In the genomic region with DNA sequence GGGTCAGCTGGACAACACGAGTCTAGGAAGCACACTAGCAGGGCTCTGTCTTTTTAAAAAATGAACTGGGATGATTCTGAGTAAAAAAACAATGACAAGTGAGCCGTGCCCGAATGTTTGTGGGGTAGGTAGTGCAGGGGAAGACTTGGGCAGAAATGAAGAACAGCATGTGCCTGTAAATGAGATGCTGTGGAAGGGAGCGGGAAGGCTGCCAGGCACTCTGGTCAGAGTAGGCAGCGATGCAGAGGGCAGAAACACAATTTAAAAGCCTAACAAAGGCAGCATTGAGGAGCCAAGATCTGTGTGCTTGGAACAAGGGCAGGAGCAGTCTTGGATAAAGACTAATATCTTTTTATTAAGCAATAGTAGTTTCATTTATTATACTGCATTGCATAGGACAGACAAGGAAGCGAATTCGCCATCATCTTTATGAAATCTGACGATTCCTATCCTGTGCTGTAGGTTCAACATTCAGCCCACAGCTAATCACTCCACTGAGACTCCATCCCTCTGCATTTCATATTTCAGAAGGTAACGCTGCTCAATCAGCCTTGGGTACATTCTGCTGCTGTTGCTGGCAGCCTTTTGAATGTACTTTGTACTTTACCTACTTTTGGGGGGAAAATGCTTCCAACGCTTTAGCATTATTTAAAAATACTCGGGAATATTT, we compare ENCODE assay signal across 11 mouse cellular contexts.
DNase-seq lines count a peak whose midpoint lies in the region; ATAC-seq lines count a peak whose summit lies in the region.
"Had no signal": no experiment of that assay in that cellular context is flagged by ENCODE, and none has a peak within 500 bp of the region (broad histone marks: within the 10 kb centered on the region; RNA-seq: fewer than 3 reads in every experiment).

No protein-coding gene starts in this region.

- no peak overlapping the region for H3K9ac ChIP-seq in forebrain, embryonic 15.5 days (replicated peaks)
- H3K9ac ChIP-seq in forebrain, embryonic 12.5 days, result no peak overlapping the region
- no peak overlapping the region for H3K9ac ChIP-seq in kidney, embryonic 14.5 days (ENCODE audit: low read depth, low read length)

- no peak overlapping the region for H3K4me3 ChIP-seq in forebrain, embryonic 15.5 days
- H3K4me3 ChIP-seq in forebrain, embryonic 12.5 days (replicated peaks), result no peak overlapping the region
- no peak overlapping the region for H3K4me3 ChIP-seq in kidney, embryonic 14.5 days (ENCODE audit: low read length)
- no peak overlapping the region for H3K4me3 ChIP-seq in limb, embryonic 10.5 days
- H3K4me3 ChIP-seq: gastrocnemius, adult 2 months had no signal

- ATAC-seq in forebrain, embryonic 15.5 days (replicated peaks), result peak; percentile 91
- no peak for ATAC-seq in forebrain, embryonic 12.5 days (ENCODE audit: low FRiP score)
- ATAC-seq in granulocyte monocyte progenitor cell, adult 5-6 weeks (replicated peaks; ENCODE audit: poor library complexity, severe bottlenecking), result no peak
- no peak for ATAC-seq in kidney, embryonic 14.5 days (ENCODE audit: low FRiP score, low TSS enrichment)

- peak overlapping the region; percentile 58 for H3K27ac ChIP-seq in forebrain, embryonic 15.5 days (replicated peaks)
- H3K27ac ChIP-seq in forebrain, embryonic 12.5 days, result no peak overlapping the region
- no peak overlapping the region for H3K27ac ChIP-seq in kidney, embryonic 14.5 days (ENCODE audit: low read depth, low read length)
- no peak overlapping the region for H3K27ac ChIP-seq in limb, embryonic 10.5 days
- H3K27ac ChIP-seq: gastrocnemius, adult 2 months had no signal

- no peaks in the 10 kb centered on the region for H3K27me3 ChIP-seq in forebrain, embryonic 15.5 days
- no peaks in the 10 kb centered on the region for H3K27me3 ChIP-seq in forebrain, embryonic 12.5 days
- H3K27me3 ChIP-seq in kidney, embryonic 14.5 days (ENCODE audit: control insufficient read depth, insufficient read depth, low read length), result no peaks in the 10 kb centered on the region
- no peaks in the 10 kb centered on the region for H3K27me3 ChIP-seq in limb, embryonic 10.5 days (ENCODE audit: low read depth, poor library complexity, severe bottlenecking)

- WGBS in forebrain, embryonic 15.5 days, result 56% methylated on average over 11 of the region's 11 CpGs
- 81% methylated on average over 11 of the region's 11 CpGs for WGBS in forebrain, embryonic 12.5 days
- 87% methylated on average over 11 of the region's 11 CpGs for WGBS in kidney, embryonic 14.5 days
- WGBS in limb, embryonic 10.5 days, result 90% methylated on average over 11 of the region's 11 CpGs

- DNase-seq in cerebellum, postnatal 36 days, result peak; percentile 86
- DNase-seq in layer of hippocampus, postnatal 14 days (ENCODE audit: low spot score in 2 of 2), result peak; percentile 60 to 89
- peak; percentile 66 for DNase-seq in right cerebral cortex, postnatal 14 days
- no peak for DNase-seq in limb, embryonic 10.5 days (ENCODE audit: low spot score)
- DNase-seq: gastrocnemius, adult 2 months; lung, adult 2 months; thymus, postnatal 25 days had no signal

- peaks cover 7% of the 10 kb centered on the region; the same call in 1 of the 2 replicates for H3K9me3 ChIP-seq in forebrain, embryonic 15.5 days
- H3K9me3 ChIP-seq in forebrain, embryonic 12.5 days, result 0 out of 2 replicates have a peak, but pooled peaks cover 6% of the 10 kb centered on the region
- no peaks in the 10 kb centered on the region; the same call in 1 of the 2 replicates for H3K9me3 ChIP-seq in kidney, embryonic 14.5 days (ENCODE audit: control insufficient read depth, low read length)
- no peaks in the 10 kb centered on the region for H3K9me3 ChIP-seq in limb, embryonic 10.5 days (replicated peaks)

- H3K4me2 ChIP-seq in forebrain, embryonic 15.5 days (replicated peaks), result no peak overlapping the region
- H3K4me2 ChIP-seq in forebrain, embryonic 12.5 days, result no peak overlapping the region
- no peak overlapping the region for H3K4me2 ChIP-seq in kidney, embryonic 14.5 days (replicated peaks; ENCODE audit: low read depth, low read length)

- H3K4me1 ChIP-seq in forebrain, embryonic 15.5 days, result peaks cover 4% of the 10 kb centered on the region
- H3K4me1 ChIP-seq in forebrain, embryonic 12.5 days, result no peaks in the 10 kb centered on the region
- H3K4me1 ChIP-seq in kidney, embryonic 14.5 days (ENCODE audit: control insufficient read depth, insufficient read depth, low read length), result no peaks in the 10 kb centered on the region
- no peaks in the 10 kb centered on the region for H3K4me1 ChIP-seq in limb, embryonic 10.5 days

- H3K36me3 ChIP-seq in forebrain, embryonic 15.5 days, result no peaks in the 10 kb centered on the region
- H3K36me3 ChIP-seq in forebrain, embryonic 12.5 days (replicated peaks), result no peaks in the 10 kb centered on the region
- H3K36me3 ChIP-seq in kidney, embryonic 14.5 days (ENCODE audit: control insufficient read depth, insufficient read depth, low read length), result no peaks in the 10 kb centered on the region
- no peaks in the 10 kb centered on the region for H3K36me3 ChIP-seq in limb, embryonic 10.5 days
